Mouse (Mus musculus): ENCODE results near the gene Nxn. TPM values are rescaled to one million over a fixed set of nuclear protein-coding genes. Genes with fewer than 3 reads are reported as not detected.

Gene Nxn
- total RNA-seq, 2 experiments from 2014 or later, result 9.5 to 11.6 TPM

GRCm38 (mm10) chr11:76328522-76329290, 70.2 kb downstream of the Nxn start:
- DNase-seq, result no peak

- DNase-seq, result no peak
Measured at GRCm38 (mm10) chr11:76328084-76328483, 70.9 kb downstream of the Nxn start.

- no peak for DNase-seq
Measured at GRCm38 (mm10) chr11:76326672-76327071, 72.3 kb downstream of the Nxn start.

- DNase-seq, result no peak
Measured at GRCm38 (mm10) chr11:76326051-76326450, 72.9 kb downstream of the Nxn start.

GRCm38 (mm10) chr11:76324801-76325200, 74.1 kb downstream of the Nxn start:
- DNase-seq, result no peak

- DNase-seq, result no peak
Measured at GRCm38 (mm10) chr11:76324207-76324606, 74.7 kb downstream of the Nxn start.

- no peak for DNase-seq
Measured at GRCm38 (mm10) chr11:76322939-76323338, 76.0 kb downstream of the Nxn start.

- no peak for DNase-seq
Measured at GRCm38 (mm10) chr11:76322081-76322480, 76.9 kb downstream of the Nxn start.

GRCm38 (mm10) chr11:76320475-76320874, 78.5 kb downstream of the Nxn start:
- DNase-seq, result no peak

GRCm38 (mm10) chr11:76319714-76320435, 79.1 kb downstream of the Nxn start:
- DNase-seq, result no peak

GRCm38 (mm10) chr11:76317904-76318303, 81.0 kb downstream of the Nxn start:
- DNase-seq, result no peak

GRCm38 (mm10) chr11:76315785-76316444, 83.0 kb downstream of the Nxn start:
- DNase-seq, result no peak

- DNase-seq, result no peak
Measured at GRCm38 (mm10) chr11:76314741-76315140, 84.2 kb downstream of the Nxn start.

GRCm38 (mm10) chr11:76314140-76314539, 84.8 kb downstream of the Nxn start:
- no peak for DNase-seq

GRCm38 (mm10) chr11:76312805-76313204, 86.1 kb downstream of the Nxn start:
- DNase-seq, result no peak

- DNase-seq, result no peak
Measured at GRCm38 (mm10) chr11:76311224-76312000, 87.5 kb downstream of the Nxn start.

GRCm38 (mm10) chr11:76309868-76310267, 89.1 kb downstream of the Nxn start:
- no peak for DNase-seq

- no peak for DNase-seq
Measured at GRCm38 (mm10) chr11:76309072-76309471, 89.9 kb downstream of the Nxn start.

GRCm38 (mm10) chr11:76306769-76307168, 92.2 kb downstream of the Nxn start:
- DNase-seq, result no peak

GRCm38 (mm10) chr11:76305571-76305970, 93.4 kb downstream of the Nxn start:
- no peak for DNase-seq

GRCm38 (mm10) chr11:76303368-76303767, 95.6 kb downstream of the Nxn start:
- DNase-seq, result no peak

- no peak for DNase-seq
Measured at GRCm38 (mm10) chr11:76300862-76301261, 98.1 kb downstream of the Nxn start.

All from layer of hippocampus, postnatal 36 days (tissue).